15 mouse cellular contexts compared by ENCODE assay signal in genomic region chr2:74239586-74239985, GRCm38 (mm10).
A peak's percentile ranks its signal among the peaks of the same experiment; 100 is the strongest.
DNase-seq lines count a peak whose midpoint lies in the region; ATAC-seq lines count a peak whose summit lies in the region.
"Had no signal": no experiment of that assay in that cellular context is flagged by ENCODE, and none has a peak within 500 bp of the region (broad histone marks: within the 10 kb centered on the region; RNA-seq: fewer than 3 reads in every experiment).

No protein-coding gene starts in this region.

- no peak overlapping the region for H3K9ac ChIP-seq in midbrain, embryonic 11.5 days (ENCODE audit: low read length)
- H3K9ac ChIP-seq: embryonic facial prominence, embryonic 13.5 days; forebrain, embryonic 13.5 days; heart, embryonic 13.5 days; liver, embryonic 15.5 days had no signal

- WGBS in midbrain, embryonic 11.5 days, result 49% methylated on average over 10 of the region's 10 CpGs
- WGBS in midbrain, embryonic 10.5 days, result 71% methylated on average over 10 of the region's 10 CpGs

- peak; percentile 54; the same call in 1 of the 2 replicates for ATAC-seq in midbrain, embryonic 11.5 days (ENCODE audit: low FRiP score)
- ATAC-seq: forebrain, embryonic 13.5 days had no signal

- no peaks in the 10 kb centered on the region for H3K36me3 ChIP-seq in midbrain, embryonic 11.5 days (ENCODE audit: control insufficient read depth, insufficient read depth, low read length)
- H3K36me3 ChIP-seq in midbrain, embryonic 10.5 days, result no peaks in the 10 kb centered on the region
- H3K36me3 ChIP-seq: embryonic facial prominence, embryonic 13.5 days; heart, embryonic 13.5 days; liver, embryonic 15.5 days had no signal

- H3K4me1 ChIP-seq in midbrain, embryonic 11.5 days (ENCODE audit: control insufficient read depth, insufficient read depth, low read length), result peaks cover 7% of the 10 kb centered on the region
- peaks cover 15% of the 10 kb centered on the region for H3K4me1 ChIP-seq in midbrain, embryonic 10.5 days
- H3K4me1 ChIP-seq: liver, embryonic 15.5 days had no signal

- H3K4me2 ChIP-seq in midbrain, embryonic 11.5 days, result no peak overlapping the region
- H3K4me2 ChIP-seq: embryonic facial prominence, embryonic 13.5 days; forebrain, embryonic 13.5 days; heart, embryonic 13.5 days; liver, embryonic 15.5 days had no signal

- no peak overlapping the region for H3K4me3 ChIP-seq in midbrain, embryonic 11.5 days (ENCODE audit: low read depth, low read length)
- no peak overlapping the region for H3K4me3 ChIP-seq in midbrain, embryonic 10.5 days
- H3K4me3 ChIP-seq: embryonic facial prominence, embryonic 13.5 days; forebrain, embryonic 13.5 days; heart, embryonic 13.5 days; liver, embryonic 15.5 days had no signal

- no peaks in the 10 kb centered on the region for H3K9me3 ChIP-seq in midbrain, embryonic 11.5 days (ENCODE audit: control insufficient read depth, low read length)
- H3K9me3 ChIP-seq in midbrain, embryonic 10.5 days (replicated peaks), result no peaks in the 10 kb centered on the region
- H3K9me3 ChIP-seq: embryonic facial prominence, embryonic 13.5 days; forebrain, embryonic 13.5 days; heart, embryonic 13.5 days; liver, embryonic 15.5 days had no signal

- DNase-seq in midbrain, embryonic 11.5 days (ENCODE audit: low spot score, missing footprints), result peak; percentile 90
- DNase-seq in midbrain, embryonic 10.5 days (ENCODE audit: low spot score), result no peak
- DNase-seq in forelimb bud, embryonic 11.5 days (ENCODE audit: low read depth, low spot score), result peak; percentile 66
- DNase-seq in hindlimb bud, embryonic 11.5 days (ENCODE audit: extremely low spot score, low read depth, low spot score), result peak; percentile 50
- peak; percentile 55 for DNase-seq in retina, embryonic 14.5 days (ENCODE audit: low spot score)
- DNase-seq in right cerebral cortex, postnatal 10 days (ENCODE audit: low spot score in 2 of 2), result no peak
- no peak for DNase-seq in gastrocnemius, postnatal 10 days
- DNase-seq: cerebellum, adult 8-10 months; gastrocnemius, postnatal 25 days; thymus, adult 18-20 months had no signal

- H3K27ac ChIP-seq in midbrain, embryonic 11.5 days (ENCODE audit: low read depth, low read length), result no peak overlapping the region
- H3K27ac ChIP-seq in midbrain, embryonic 10.5 days (replicated peaks), result no peak overlapping the region
- H3K27ac ChIP-seq: embryonic facial prominence, embryonic 13.5 days; forebrain, embryonic 13.5 days; heart, embryonic 13.5 days; liver, embryonic 15.5 days had no signal

- H3K27me3 ChIP-seq in midbrain, embryonic 11.5 days (ENCODE audit: control insufficient read depth, insufficient read depth, low read length), result peaks cover 7% of the 10 kb centered on the region; the same call in 1 of the 2 replicates
- peaks cover 19% of the 10 kb centered on the region; the same call in 1 of the 2 replicates for H3K27me3 ChIP-seq in midbrain, embryonic 10.5 days (ENCODE audit: low read depth, poor library complexity, severe bottlenecking)
- H3K27me3 ChIP-seq: CH12.LX; embryonic facial prominence, embryonic 13.5 days; forebrain, embryonic 13.5 days; heart, embryonic 13.5 days; liver, embryonic 15.5 days had no signal

Comparison
In these comparisons a context has a peak if more than half of its experiments do, and no peak if none do; other contexts are left out.
1. DNase-seq: peak in midbrain, embryonic 11.5 days (single experiment), forelimb bud, embryonic 11.5 days (single experiment), hindlimb bud, embryonic 11.5 days (single experiment) and retina, embryonic 14.5 days (single experiment); none in midbrain, embryonic 10.5 days (single experiment), right cerebral cortex, postnatal 10 days (0 of 2) and gastrocnemius, postnatal 10 days (single experiment).